Mouse (Mus musculus) neutrophil, adult 5-6 weeks (primary cell): ENCODE measurements at regions not wholly inside any gene's neighbourhood (a gene's known extent, or its start where the extent isn't known, plus 50 kb on each side); places are given as distances from the start of the nearest gene placed in this dataset.

Experiments used
- ATAC-seq: fragments of 151-379, 151-347 bp; 2 replicates; pipeline ENCODE4 v1.8.0; 2017; ENCODE audit warnings: mild to moderate bottlenecking, moderate TSS enrichment; ENCODE audit not compliant: insufficient number of reproducible peaks, poor library complexity, low FRiP score, severe bottlenecking; ENCODE audit errors: extremely low read depth

DNA sequence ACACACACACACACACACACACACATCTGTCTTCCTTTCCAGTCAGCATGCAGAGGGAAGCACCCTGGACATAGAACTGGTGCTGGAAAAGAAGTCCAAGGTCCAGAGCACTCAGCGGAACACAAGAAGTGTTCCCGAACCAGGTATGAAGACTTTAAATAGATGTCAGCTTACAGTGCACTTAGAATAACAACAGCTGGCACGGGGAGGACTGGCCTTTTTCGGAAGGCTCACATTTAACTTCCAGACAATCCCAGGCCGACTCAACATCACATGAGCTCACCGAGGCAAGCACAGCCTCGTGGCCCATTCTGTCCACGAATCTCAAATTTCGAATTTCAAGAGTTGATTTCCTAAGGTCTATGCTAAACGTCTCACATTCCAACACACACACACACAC, 70.9 kb upstream of the Slc25a33 start:
- no peak for ATAC-seq

DNA sequence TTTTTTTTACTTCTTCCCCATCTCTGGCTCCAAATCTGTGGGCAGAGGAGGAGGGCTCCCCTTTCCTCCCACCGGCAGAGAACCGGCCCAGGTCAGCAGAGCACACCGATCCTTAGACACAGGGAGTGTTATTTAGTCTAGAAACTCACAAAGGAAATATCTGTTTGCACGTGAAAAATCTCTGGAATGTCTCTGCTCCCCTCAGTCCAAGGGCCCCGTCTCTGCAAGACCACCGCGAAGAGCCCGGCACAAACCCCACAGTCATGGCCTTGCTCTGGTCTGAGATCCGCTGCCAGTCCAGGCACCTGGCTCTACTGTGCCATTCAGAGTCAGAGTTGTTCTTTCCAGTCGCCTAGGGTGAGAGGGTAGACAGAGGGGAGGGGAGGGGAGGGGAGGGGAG, 69.7 kb upstream of the Slc25a33 start:
- ATAC-seq = no peak

DNA sequence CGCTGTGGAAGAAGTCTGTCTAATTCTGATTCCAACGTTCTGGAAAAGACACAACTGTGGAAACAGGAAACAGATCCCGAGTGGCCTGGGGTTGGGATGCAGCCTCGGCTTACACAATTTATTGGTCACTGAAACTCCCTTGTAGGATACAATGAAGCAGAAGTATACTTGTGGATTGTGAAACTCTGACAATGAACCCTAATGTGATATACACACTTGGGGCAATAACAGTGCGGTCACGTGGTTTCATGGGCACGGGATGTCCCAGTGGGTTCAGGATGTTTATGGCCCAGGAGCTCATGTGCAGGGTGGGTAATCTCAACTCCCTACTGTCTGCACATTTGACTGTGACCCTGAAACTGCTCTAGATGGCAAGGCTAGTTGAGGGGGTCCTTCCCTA, 68.8 kb upstream of the Slc25a33 start:
- no peak for ATAC-seq

DNA sequence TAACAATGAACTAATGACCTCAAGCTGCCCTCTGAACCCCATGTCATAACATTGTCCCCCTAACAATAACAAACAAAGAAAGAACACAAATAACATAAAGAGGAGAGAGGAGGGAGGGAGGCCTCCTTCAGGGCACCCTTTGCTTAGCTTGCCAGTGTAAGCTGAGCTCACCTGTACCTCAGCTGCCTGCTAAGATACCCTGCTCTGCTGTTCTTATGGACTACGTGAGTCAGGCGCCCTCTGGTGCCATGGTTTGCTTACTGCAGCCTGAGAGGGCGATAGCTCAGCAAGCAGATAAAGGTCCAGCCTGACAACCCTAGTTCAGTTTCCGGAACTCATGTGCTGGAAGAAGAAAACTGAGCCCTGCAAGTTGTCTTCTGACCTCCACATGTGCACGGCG, 67.8 kb upstream of the Slc25a33 start:
- 0 out of 2 replicates have a peak, but pooled peaks have one; percentile 20 for ATAC-seq

DNA sequence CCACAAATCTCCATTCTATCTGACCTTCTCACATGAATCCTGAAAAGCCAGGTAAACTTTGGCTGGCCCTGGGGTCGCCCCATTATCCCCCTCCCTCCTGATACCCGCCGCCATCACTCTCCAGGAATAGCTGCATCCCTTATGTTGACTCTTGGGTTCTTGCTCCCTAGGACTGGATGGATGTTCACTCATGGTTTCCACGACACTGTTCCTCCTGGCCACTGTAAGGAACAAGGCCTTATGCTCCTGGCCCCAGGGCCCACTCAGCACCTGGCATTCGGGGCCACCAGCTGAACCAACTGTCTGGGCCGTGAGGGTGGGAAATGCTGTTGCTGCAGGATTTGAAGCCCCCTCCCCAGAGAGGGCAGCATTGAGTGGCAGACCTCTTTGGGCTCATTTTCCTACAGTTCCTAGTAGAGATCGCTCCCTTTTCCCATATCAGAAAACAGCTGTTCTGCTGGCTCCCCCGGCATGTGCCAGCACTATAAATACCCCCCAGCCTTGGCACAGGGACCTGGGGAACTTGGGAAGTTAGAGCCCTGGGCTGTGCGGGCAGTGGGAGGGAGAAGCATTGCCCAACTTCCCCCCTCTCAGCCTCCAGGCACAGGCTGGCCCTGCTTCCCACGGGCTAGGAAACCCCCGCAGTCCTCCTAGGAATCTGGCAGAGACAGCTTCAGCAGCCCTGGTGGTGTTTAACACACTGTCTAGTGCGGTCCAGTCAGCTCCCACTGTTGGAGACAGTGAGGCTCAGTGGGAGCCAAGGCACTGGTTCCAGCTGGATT, 66.6 kb upstream of the Slc25a33 start:
- ATAC-seq = no peak

DNA sequence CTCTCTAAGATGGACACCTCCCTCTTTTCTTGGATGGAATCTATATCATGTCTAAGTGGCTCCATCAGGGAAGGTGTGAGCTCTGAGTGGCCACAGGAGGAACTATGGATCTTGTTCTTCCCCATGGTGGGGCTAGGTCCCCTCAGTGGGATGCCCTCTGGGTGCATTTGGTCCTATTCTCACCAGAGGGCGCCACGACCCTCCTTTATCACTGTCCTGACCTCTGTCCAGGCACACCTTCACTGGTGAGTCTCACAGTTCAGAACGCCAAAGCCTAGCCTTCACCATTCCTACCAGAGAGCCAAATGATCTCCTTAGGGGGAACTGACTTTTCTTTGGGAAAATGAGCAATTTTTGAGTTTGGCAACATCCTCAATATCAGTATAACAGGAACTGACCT, 64.6 kb upstream of the Slc25a33 start:
- ATAC-seq = peak; percentile 53; the same call in 1 of the 2 replicates

DNA sequence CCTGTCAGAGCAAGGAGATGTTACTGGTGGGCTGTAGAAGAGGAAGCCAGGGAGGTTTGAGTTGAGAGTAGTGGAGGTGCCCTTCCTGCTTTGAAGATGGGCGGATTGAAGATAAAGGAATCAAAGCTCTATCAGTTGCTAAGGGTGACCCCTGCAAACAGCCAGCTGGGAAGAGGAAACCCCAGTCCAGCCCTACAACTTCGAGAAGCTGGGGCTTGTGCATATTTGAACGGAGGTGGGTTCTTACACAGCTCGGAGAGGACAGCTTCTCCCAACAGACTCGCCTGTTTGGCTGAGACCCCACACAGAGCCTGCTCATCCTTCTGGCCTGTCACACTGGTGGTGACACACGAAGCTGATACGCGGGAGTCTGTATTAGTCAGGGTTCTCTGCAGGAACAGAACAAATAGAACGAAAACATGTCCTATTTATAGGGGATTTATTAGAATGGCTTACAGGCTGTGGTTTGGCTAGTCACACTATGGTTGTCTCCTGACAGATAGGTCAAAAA, 60.6 kb upstream of the Slc25a33 start:
- ATAC-seq = no peak

DNA sequence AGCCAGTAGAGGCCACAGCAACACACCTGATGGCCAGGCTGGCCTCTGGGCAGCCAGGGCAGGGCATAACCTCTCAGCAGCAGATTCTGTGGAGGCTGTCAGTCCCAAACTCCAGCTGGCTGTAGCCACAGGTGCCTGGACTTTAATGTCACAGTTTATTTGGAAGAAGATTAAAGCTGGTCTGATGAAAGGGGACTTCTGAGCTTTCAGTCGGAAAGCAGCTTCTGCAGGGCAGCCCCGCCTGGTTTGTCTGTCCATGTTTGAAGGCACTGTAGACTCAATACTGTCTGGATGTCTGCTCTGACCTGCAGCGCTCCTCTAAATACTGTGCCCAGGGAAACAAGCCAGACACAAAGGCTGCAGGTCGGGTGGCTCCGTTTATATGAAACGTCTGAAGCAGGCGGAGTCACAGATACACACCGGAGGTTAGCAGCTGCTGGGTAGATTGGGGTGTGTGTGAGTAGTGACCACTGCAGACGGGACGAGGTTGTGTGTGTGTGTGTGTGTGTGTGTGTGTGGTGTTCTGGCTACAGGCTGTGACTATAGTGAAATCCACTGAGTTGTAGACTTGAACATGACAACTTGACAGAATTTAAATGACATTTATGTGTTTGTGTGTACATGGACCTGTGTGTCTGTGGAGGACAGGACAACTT, 58.5 kb upstream of the Slc25a33 start:
- ATAC-seq = no peak

DNA sequence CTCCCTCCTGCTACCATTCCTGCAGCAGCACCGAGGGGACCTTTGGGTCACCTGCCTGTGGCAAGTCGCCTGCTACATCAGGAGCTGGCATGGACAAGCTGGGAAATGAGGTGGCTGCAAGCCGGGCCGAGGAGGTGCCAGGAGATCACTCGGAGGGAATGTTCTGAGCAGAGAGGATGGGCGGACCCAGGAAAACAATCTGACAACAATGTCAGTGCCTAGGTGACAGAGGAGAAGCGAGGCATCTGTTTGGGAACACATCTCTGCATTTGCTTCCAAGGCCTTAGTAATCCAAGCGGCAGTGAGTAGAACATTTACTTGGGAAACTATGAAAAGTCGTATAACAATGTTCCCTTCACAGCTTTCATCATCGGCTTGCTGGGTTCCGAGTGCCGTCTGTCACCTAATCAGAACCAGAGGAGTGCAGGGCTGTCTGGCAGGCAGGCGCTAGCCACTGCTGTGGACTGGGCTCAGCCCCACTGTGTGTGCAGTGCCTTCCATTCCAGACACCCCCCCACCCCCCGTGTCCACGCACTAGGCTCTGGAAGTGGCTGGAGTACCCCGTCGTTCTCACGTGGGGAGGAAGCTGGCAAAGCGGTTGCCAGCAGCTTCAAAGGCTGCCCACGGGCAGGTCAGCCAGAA, 56.6 kb upstream of the Slc25a33 start:
- no peak for ATAC-seq

DNA sequence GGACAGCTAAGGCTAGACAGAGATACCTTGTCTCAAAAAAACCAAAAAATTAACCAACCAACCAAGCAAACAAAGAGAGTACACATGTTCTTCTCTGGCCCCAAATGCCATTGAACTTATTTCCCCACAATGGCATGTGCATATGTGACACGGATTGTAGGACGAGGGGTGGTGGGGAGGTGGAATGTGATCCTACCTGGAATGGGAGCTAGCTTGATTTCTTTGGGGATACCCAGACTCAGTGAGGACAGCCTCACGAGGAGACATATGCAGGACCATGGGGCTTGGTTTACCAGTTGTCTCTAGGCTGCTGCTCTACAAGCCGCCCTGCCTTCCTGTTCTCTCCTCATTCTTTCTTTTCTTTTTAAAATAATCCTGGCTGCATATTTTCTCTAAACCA, 55.9 kb upstream of the Slc25a33 start:
- ATAC-seq = no peak

DNA sequence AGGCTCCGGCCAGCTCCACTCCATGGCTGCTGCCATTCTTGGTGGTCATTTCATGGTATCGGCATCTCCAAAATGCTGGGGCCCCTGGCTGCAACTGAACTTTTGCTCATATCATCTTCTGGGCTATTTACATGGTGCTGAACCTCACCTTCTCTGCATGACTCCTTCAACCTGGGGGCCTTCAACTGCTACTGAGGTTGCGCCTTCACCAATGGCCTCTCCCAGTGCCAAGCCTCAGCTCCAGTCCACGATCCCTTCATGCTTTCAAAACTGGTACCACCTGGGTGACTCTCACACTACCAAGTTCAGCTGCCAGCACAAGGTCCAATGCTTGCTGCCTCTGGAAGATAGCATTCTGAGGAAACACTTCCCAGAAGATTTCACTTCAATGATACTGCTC, 53.7 kb upstream of the Slc25a33 start:
- ATAC-seq = no peak
